Mouse (Mus musculus) urinary bladder, postnatal 4 days (tissue): Measurements from ENCODE around the gene Wfikkn1.
A peak's percentile ranks its signal among the peaks of the same experiment; 100 is the strongest.

Source experiments
- DNase-seq, 2 experiments: peaks; one replicate each; pipeline ENCODE4 v3.0.0; 2021 to 2022; ENCODE audit warnings: low spot score in 2 of 2

The Wfikkn1 gene

GRCm38 (mm10) chr17:25868601-25869191, 12.0 kb downstream of the Wfikkn1 start, which contains the start of gene Mcrip2:
Gene Mcrip2, minus strand, starts transcription at chr17:25868764.
- DNase-seq = peak; percentile 74 to 79

- peak; percentile 56 to 65 for DNase-seq
These were observed 12.6 kb downstream of the Wfikkn1 start for GRCm38 (mm10) chr17:25867836-25868600.

GRCm38 (mm10) chr17:25867509-25867835, 13.2 kb downstream of the Wfikkn1 start:
- no peak for DNase-seq

- DNase-seq = no peak
These were observed 14.5 kb downstream of the Wfikkn1 start for GRCm38 (mm10) chr17:25866172-25866571.

DNA sequence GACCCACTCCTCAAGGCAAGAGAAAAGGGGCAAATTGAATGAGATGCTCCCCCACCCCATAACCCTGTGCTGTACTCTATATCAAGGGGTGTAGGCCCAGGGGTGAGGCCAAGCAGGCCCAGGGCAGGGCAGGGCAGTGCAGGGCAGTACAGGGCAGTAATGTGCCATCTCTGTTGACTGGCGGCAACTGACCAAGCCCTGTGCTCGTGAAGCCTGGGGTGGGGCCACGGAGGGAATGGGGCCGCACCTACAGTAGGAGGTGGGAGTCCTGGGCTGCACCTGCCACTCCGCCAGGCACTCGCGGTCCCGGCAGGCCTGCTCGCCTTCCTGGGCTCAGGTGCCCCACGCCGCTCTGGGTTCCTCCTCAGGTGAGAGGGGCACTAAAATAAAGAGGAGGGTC, 15.4 kb downstream of the Wfikkn1 start:
- peak in 1 of 2 experiments; percentile 59 for DNase-seq

GRCm38 (mm10) chr17:25864311-25864710, 16.3 kb downstream of the Wfikkn1 start:
- DNase-seq = no peak

GRCm38 (mm10) chr17:25863681-25864080, 17.0 kb downstream of the Wfikkn1 start:
- DNase-seq = no peak

- DNase-seq = no peak
These were observed 18.7 kb downstream of the Wfikkn1 start for GRCm38 (mm10) chr17:25861704-25862612.

DNA sequence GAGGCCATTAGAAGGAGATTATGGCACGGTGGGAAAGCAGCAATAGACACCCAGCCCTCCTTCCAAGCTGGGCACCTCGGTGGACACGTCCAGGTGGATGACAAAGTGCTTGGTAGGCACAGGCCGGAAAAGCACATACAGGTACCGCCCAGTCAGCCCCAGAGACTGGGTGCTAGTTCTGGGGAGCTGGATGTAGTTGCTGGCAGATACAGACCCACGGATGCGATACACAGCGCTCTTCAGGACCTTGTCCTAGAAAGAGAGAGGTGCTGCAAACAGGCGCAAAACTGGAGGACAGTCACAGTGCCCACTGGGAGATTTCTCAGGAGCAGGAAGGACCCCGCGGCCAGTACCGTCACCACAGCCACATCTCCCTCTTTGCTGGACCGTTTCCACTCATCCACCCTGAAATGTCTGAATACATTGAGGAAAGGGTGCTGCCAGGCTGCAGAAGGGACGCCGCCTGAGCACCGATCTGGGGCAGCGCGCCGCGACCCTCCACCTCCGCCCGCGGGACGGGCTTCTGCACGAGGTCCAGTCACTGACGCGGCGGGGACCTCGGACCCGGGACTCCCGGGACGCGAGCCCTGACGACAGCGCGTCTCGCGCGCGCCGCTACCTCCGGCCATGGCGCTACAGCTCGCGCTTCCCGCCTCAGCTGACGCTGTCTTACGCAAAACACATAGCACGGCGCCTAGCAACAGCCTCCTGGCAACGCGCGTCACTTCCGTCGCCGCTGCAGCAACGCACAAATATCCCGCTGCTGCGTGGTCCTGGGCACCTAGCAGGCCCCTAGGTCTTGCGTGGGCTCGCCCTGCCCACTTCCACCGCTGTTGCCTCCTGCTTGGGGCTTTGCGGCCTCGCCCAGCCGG, 19.6 kb downstream of the Wfikkn1 start, which contains the start of gene Wdr90:
Wdr90 (minus strand) TSS at position 670 of the 872 bp plus-strand sequence.
- DNase-seq = peak; percentile 85 to 88

GRCm38 (mm10) chr17:25860229-25860628, 20.4 kb downstream of the Wfikkn1 start:
- no peak for DNase-seq

- DNase-seq = peak; percentile 92 to 96
These were observed 36.2 kb downstream of the Wfikkn1 start, which contains the start of gene Rhot2 for GRCm38 (mm10) chr17:25844396-25844901. Gene Rhot2, minus strand, starts transcription at chr17:25844851.

GRCm38 (mm10) chr17:25843636-25844395, 36.8 kb downstream of the Wfikkn1 start:
- DNase-seq = no peak

DNA sequence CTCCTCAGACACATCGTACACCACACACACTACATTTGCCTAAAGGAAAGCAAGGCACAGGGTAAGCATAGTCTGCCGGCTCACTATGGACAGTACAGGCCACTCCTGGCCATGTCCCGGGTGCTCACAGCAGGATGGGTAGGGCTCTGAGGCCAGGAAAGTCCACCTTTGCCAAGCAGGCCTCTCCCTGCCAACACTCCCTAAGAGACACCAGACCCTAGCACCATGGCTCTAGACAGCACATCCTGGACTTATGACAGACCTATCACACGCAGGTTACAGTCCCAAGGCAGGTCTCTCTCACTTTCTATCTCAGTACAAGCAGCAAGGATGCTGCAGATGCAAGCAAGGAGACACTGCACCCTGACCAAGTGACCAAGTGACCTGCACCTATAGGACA, 37.5 kb downstream of the Wfikkn1 start:
- DNase-seq = no peak

GRCm38 (mm10) chr17:25842509-25842908, 38.1 kb downstream of the Wfikkn1 start:
- DNase-seq = no peak

DNA sequence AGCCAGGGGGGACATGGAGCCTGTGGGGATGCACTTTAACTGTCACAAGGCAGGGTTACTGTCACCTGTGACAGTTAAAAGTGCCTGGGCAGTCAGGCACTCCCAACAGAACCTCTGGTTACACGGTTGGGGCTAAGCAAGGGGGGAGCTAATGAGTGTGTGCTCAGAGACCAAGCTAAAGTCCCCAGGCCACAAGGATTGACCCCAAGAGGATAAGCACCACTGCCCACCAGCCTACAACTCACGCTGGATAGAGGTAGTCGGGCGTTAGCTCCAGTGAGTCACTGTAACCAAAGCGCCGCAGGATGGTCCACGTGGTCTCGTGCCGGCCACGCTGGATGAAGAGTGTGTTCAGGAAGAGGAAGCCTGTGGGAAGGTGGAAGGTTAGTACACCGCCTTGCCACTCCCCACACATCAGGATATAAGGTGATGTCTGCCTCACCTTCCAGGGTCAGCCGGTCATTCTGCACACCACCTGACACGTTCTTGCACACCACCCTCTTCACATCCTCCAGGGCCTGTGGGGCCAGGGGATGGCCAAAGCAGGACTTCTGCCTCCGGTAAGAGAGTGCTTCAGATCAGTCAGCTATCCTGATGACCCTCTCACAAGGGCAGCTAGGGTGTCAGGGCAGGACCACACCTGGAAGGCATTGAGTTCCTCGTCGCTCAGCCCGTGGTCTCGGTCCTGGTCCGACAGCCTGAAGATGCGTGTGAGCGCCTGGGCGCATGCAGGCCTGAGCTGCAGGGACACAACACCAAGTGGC, 39.4 kb downstream of the Wfikkn1 start, which contains the start of gene Gm20683:
Gm20683 (minus strand) TSS at position 647 of the 764 bp plus-strand sequence.
- no peak for DNase-seq

DNA sequence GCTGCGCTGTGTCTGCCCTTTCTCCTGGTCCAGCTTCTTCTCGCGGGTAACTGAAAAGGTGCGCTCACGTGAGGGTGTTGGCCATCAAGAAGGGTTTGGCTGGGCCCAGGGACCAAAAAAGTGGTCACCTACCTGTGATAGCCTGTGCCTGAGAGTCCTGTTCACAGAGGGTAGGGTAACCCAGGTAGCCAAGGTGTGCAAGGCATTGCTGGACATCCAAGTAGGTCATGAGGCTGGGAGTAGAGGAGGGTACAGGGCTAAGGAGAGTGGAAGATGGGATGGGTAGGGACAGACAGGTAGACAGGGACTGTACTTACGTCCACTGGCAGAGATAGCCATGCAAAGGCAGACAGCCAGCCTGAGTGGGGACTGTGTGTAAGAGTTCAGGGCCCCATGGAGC, 40.1 kb downstream of the Wfikkn1 start:
- DNase-seq = no peak

- no peak for DNase-seq
These were observed 41.0 kb downstream of the Wfikkn1 start for GRCm38 (mm10) chr17:25839455-25840235.

DNA sequence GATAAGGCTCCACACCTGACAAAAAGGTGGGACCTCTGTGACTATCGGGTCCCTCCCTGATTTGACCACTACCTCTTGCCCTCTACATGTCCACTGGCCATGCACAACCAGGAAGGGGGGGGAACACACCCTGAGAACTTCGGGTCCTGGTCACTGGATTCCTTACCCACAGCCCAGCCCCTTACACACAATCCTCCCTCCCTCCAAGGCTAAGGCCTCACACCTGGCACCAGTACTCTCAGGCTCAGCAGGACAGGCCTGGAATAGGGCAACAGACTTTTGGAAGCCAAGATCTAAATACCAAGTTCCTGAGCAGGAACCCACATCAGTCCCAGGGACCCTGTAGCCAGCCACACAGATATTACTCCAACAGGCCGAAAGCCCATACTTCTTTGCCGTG, 41.8 kb downstream of the Wfikkn1 start:
- no peak for DNase-seq

DNA sequence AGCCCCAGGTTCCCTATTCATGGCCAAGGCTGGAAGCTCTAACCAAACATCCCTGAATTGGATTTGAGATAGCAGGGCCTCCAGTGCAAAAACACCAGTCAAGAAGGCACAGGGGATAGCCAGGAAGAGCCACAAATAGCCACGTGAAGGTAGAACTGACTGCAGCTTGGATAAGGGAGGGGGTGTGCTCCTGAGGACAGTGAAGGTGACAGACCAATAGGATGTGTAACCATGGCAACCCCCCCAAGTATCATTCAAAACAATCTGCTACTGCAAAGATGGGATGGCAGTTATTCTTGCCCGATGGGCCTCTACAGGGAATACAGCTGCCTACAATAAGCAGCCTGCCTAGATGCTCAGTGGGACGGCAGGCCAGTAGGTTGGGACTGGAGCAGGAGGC, 43.1 kb downstream of the Wfikkn1 start:
- DNase-seq = no peak
